Mouse (Mus musculus) heart, adult 11 months (tissue): ENCODE data around the gene Rhot2.

ENCODE experiments used
- DNase-seq: peaks from one replicate; pipeline ENCODE4 v3.0.0; 2022

Gene Rhot2

DNA sequence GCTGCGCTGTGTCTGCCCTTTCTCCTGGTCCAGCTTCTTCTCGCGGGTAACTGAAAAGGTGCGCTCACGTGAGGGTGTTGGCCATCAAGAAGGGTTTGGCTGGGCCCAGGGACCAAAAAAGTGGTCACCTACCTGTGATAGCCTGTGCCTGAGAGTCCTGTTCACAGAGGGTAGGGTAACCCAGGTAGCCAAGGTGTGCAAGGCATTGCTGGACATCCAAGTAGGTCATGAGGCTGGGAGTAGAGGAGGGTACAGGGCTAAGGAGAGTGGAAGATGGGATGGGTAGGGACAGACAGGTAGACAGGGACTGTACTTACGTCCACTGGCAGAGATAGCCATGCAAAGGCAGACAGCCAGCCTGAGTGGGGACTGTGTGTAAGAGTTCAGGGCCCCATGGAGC is 4.1 kb downstream of the Rhot2 start:
- DNase-seq = peak; percentile 90

DNA sequence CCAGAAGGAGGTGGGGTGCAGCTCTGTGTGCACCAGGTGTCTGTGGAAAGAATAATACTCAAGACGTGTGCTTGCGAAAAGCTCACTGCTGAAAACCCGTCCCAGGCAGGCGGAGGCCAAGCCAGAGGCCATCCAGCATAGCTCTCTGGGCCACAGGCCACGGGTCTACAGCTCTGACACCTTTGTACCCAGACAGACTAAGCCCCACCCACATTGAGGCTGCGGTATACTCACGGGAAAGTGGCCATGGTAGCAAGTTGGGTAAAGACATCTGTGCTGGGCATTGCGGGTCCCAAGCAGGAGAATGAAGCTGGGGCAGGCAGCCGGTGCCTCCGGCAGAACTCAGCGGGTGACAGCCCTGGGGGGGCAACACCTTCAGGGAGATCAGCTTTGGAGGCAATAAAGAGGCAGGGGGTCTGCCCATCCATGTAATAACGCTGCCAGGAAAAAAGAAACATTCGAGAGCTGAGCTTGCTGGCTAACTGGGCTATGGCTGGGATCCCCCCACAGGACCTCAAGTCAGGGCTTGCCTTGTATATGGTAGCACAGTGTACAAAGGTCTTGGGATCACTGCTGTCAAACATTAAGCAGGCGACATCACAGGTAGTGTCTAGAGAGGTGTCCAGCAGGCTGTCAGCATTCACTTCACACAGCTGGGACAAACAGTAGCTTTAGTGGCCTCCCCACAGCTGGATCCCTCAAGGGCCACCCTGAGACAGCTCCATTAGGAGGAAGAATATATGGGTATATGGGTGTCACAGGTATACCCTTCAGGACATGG is 5.0 kb downstream of the Rhot2 start:
- DNase-seq = peak; percentile 92

DNA sequence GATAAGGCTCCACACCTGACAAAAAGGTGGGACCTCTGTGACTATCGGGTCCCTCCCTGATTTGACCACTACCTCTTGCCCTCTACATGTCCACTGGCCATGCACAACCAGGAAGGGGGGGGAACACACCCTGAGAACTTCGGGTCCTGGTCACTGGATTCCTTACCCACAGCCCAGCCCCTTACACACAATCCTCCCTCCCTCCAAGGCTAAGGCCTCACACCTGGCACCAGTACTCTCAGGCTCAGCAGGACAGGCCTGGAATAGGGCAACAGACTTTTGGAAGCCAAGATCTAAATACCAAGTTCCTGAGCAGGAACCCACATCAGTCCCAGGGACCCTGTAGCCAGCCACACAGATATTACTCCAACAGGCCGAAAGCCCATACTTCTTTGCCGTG is 5.7 kb downstream of the Rhot2 start:
- DNase-seq = peak; percentile 86

DNA sequence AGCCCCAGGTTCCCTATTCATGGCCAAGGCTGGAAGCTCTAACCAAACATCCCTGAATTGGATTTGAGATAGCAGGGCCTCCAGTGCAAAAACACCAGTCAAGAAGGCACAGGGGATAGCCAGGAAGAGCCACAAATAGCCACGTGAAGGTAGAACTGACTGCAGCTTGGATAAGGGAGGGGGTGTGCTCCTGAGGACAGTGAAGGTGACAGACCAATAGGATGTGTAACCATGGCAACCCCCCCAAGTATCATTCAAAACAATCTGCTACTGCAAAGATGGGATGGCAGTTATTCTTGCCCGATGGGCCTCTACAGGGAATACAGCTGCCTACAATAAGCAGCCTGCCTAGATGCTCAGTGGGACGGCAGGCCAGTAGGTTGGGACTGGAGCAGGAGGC is 7.1 kb downstream of the Rhot2 start:
- peak; percentile 89 for DNase-seq

DNA sequence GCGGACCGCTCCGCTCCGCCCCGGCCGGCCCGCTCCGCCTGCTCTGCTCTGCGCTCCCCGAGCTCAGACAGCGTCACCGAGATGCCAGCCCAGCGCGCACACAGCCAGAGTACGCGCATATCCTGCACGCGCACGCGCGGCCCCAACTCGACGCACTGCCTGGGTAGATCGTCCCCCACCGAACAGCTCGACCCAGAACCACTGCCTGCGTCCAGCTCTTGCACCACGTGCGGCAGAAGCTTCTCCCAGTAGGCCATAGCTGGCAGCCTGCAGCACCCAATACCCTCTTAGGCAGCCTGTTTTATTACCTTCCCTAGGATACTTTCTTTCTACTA is 7.6 kb downstream of the Rhot2 start, which contains the start of gene Rhbdl1:
Gene Rhbdl1, minus strand, starts transcription at position 220 of the 335 bp plus-strand sequence.
- DNase-seq = peak; percentile 98

DNA sequence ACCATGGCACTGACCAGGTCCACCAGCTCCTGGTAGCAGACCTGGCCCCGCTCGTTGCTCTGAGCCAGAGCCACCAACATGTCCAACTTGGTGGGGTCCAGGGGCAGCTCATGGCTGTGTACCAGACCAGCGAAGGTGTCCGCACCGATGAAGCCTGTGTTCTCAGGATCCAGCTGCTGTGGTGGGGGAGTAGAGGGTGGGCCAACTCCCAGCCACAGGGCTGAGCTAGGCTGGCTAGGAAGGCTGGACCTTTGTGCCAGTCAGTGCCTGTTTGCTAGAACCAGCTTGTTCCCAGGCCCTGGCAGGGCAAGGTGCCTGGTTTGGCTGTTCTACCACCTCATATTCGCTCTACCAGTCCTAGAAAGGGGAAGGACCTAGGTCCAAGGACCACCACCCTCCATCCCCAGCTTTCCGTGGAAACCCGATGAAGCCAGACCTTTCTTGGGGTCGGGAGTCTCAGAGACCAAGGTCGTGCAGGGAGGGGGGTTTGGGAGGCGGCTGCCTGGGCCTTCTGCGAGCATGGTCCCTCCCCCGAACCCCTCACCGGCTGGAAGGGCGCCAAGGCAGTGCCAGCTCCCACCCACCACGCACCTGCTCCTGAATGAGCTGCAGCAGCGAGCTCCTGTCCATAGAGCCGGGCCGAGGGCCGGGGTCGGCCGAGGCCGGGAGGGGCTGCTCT is 8.1 kb downstream of the Rhot2 start:
- DNase-seq = peak; percentile 95

DNA sequence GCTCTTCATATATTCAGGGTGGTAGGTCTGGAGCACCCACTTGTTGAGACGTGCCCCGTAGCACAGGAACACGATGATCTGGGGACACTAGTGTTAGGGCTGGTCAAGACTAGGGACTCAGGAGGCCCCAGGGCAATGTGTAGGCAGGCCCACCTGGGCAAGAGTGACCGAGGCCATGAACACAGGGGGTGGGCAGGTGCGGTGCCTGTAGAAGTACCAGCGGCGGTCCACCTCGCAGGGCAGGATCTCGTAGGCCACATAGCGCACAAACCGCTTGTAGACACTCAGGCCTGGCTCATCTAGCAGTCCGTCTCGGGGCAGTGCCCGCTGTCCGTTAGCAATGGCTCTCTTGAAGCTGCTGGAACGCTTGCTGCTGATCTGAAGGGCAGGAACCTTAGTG is 8.8 kb downstream of the Rhot2 start:
- peak; percentile 96 for DNase-seq

DNA sequence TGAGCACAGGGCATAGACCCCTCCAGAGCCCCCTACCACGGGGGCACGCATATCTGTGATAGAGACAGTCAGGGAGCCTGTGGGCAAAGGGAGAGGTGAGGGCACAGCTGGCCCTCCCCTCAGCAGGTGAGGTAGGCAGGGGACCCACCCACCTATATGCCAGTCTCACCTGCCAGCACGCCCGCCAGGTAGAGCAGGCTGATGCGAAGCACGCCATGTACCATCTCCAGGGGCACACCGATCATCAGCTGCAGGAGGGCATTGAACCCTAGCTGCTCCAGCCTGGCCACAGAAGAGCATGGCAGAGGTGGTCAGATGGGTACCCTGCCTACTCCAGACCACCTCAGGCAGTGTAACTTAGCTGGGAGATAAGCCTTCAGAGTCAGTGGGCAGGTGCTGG is 9.3 kb downstream of the Rhot2 start:
- DNase-seq = peak; percentile 96

DNA sequence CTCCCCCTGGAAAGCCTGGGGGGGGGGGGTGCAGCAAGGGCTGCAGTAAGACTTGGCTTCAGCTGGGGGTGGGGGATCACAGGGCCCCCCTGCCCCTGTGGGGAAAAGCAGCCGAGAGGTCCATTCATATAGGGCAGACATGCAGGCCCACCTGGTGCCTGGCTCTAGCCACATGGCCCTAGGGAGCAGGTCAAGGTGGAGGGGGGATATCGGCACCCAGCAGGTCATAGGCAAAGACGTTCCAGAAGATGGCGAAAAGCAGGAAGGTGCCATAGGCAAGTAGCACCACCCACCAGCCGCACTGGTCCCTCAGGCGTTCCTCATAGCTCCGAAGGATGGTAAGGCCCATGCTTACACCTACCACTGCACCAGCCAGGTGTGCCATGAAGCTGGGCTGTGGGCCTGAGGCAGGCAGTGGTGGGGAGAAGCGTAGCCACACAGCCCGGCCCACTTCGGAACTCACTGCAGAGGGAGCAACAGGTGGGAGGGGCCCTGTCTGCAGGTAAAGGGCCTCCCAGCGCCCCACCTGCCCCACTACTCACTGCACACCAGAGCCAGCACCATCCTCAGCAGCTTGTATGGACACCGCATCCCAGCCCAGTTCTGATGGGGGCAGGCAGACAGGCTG is 9.9 kb downstream of the Rhot2 start:
- peak; percentile 97 for DNase-seq

DNA sequence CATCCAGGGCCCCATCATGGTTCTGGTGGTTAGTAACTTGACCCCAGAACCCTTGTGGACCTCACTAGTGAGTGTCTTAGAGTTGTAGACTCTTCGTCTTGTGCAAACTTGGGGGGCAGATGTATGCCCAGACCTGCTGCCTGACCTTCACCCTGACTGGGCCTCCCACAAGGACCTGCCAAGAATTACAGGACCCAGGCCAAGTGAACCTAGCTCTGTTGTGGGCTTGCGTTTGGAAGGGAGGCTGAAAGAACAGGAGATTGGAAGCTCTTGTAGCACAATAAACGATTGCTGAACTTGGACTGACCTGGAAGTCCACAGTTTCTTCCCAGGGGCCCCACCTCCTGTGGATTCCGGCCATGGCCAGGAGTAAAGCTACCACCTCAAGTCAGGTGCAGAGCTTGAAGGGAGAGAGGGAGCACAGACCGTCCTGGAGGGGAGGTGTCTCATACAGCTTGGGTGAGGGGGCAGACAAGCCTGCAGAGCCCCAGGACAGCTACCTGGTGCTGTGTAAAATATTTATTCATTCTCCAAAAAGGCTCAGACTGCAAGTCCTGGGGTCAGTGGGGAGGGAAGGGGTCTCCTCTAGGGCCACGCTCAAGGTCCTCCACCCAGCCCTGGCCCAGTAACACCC is 10.6 kb downstream of the Rhot2 start:
- peak; percentile 96 for DNase-seq

DNA sequence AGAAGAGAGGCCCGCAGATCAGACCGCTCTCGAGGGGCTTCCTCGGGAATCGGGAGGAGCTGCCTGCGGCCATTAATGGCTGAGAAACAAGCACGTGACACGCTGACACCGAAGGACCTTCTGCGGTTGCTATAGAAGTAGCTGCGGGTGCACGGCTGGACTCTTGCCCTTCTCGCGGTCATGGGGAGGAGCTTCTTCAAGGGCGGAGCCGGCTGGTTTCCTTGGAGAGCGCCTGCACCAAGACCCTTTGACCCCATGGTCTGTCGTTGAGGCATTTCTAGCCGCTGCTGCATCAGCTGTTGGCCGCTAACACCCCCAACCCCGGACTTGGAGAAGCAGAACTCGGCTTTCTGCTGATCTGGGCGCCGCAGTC is 11.4 kb downstream of the Rhot2 start, which contains the start of gene Stub1:
Gene Stub1, minus strand, starts transcription at position 114 of the 373 bp plus-strand sequence.
- DNase-seq = peak; percentile 99

DNA sequence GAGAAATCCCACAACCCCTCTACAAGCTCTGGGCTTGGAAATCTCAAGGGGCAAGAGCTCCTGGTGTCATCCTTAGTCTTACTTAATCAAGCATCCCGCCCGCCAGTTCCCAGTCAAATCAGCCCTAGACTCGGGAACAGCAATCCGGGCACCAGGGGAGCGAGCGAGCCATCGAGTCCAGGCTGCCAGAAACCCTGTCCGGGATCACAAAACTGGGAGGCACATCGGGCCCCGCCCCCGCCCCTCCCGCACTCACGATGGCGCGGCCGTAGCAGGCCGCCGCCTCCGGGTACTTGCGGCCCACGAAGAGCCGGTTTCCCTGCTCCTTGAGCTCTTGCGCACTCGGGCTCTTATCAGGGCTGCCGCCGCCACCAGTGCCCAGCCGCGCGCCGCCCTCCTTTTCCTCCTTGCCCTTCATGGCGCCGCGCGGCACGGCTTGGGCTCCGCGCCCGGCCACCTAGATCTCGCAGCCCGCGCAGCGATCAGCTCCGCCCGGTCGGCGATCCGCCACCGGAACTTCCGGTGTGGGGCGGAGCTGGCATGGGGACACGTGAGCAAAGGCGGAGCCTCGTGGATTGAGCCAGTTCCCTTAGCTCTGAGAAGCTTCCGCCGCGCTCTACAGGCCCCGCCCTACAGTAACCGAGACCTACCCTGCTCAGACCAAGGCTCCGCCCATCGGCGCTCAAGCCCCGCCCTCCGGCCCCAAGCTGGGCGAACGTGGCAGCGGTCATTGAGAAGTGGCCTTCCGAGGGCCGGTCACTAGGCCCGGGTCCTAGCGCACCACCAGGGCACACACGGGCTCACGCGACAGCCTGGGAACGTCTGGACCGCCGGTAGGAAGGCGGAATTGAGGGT is 12.0 kb downstream of the Rhot2 start:
- DNase-seq = peak; percentile 100

DNA sequence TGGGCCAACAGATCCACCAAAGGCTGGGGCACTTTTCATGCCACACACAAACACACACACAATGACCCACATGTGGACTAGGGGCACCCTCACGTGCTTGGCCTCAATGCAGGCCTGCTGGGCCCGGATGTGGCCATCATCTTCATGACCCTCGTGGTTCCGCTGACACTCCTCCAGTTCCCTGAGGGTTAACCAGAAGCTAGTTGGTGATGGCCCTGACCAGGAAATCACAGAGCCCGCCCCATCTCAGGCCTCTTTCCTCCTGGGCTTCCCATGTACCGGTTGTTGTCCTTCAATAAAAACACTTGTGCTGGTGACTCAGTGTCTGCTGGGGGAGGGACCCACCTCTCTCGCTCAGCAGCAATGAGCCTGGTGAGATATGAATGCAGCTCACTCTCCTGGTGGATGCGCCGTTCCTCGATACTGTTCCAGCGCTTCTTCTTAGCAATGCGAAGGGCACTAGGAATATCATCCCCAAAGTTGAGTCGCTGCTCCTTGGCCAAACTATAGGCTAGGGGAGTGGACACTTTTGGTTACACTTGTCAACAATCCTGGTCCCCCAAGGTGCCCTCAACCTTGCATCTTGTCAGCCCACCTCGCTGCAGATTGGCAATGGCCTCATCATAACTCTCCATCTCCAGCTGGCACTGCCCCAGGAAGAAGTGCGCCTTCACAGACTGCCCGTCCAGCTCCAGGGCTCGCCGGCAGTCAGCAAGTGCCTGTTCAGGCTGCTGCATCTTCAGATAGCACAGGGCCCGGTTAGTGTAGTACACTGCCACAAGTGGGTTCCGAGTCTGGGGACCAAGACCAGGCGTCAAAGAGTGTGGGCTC is 13.0 kb downstream of the Rhot2 start:
- peak; percentile 96 for DNase-seq

DNA sequence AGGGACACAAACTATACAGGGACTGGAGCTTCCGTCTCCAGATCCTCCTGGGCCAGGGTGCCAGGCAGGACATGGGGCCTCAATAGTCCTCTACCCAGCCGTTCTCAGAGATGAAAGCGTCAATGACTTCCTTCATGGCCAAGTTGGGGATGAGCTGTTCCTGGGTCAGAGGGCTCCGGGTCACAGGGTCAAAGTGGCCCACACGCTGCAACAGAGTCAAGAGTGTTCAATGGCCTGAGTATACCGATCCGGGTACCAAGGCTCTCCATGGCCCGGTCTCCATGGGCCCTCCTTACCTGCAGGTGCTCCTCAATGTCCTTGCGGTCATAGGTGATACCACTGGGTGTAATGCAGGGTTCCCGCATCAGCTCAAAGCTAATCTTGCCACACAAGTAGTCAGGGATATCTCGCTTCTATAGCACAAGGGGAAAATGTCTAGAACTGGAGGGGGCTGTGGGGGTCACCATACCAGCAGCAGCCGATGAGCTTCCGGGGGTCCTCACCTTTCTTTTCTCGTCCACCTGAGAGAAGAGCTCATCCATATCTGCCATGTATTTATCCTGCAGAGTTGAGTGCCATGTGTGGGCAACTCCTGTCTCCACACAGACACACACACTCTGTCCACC is 13.7 kb downstream of the Rhot2 start:
- peak; percentile 95 for DNase-seq

DNA sequence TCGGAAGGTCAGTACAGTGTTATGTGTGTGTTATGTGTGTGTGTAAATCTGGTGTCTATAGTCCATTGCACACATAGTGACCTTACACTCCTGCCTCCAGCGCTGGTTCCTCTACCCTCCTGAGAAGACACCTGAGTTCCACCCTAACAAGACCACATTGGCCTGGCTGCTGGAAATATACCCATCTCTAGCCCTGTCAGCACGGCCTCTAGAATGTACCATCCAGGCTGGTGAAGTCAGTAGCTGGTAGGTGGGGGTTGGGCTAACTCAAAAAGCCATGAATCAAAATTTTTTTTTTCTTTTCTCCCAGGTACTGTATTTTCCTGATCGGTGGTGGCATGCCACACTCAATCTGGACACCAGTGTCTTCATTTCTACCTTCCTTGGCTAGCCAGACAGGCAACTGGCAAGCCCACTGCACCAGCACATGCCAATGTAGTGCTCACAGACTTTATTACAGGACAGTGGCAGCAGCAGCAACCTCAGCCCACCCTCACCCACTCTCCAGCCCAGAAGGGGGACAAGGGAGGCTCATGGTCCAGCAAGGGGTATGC is 14.4 kb downstream of the Rhot2 start:
- peak; percentile 92 for DNase-seq

DNA sequence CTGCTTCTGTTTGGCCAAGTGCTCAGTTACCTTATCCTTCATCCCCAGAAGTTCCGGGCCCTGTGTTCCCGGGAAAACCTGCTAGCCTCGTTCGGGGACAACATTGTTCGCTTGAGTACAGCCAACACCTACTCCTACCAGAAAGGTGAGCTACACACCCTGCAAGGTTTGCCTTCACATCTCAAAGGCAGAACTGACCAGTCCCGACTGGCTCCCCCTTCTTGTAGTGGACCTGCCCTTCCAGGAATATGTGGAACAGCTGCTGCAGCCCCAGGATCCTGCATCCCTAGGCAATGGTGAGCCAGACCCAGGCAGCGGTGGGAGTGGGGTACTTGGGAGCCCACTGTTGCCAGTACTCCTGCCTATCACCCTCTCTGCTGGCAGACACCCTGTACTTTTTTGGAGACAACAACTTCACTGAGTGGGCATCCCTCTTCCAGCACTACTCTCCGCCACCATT is 15.1 kb downstream of the Rhot2 start:
- peak; percentile 94 for DNase-seq

DNA sequence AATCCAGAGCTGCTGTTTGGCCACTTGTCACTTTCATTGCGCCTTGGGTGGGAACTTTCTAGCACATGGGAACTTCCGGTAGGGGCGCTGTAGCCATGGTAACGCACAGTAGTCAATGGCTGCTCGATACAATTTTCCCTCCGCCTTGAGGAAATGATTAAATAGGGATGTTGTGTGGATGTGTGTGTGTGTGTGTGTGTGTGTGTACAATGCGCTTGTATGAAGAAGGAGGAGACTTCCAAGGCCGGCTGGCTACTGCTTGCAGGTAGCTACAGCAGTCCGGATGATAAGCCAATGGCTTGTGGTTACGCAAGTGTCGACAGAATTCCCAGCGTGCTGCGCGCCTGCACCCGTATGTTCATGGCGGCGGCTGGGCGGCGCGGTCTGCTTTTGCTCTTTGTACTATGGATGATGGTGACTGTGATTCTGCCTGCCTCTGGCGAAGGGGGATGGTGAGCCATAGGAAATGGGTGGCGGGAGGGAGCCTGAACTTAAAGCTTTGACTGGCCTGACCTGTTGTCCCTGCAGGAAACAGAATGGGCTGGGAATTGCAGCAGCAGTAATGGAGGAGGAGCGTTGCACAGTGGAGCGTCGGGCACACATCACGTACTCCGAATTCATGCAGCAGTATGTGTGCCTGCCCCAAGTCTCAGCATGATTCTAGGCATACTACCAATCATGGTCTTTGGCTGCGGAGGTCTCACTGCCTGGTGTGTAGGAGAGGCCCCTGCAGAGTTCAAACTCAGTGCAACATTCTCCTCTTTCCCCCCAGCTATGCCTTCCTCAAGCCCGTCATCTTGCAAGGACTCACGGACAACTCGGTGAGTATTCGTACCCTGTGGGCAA is 15.7 kb downstream of the Rhot2 start, which contains the start of gene Jmjd8:
Gene Jmjd8, plus strand, starts transcription at position 156 of the 846 bp plus-strand sequence.
- peak; percentile 98 for DNase-seq

DNA sequence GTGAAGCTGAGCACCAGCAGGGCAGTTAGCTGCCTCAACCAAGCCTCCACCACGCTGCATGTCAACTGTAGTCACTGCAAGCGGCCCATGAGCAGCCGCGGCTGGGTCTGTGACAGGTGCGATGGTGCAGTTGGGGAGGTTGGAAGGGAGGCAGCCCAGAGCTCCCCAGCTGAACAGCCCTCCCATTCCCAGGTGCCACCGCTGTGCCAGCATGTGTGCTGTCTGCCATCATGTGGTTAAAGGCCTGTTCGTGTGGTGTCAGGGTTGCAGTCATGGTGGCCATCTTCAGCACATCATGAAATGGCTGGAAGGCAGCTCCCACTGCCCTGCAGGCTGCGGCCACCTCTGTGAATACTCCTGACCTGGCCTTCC is 16.4 kb downstream of the Rhot2 start:
- no peak for DNase-seq

DNA sequence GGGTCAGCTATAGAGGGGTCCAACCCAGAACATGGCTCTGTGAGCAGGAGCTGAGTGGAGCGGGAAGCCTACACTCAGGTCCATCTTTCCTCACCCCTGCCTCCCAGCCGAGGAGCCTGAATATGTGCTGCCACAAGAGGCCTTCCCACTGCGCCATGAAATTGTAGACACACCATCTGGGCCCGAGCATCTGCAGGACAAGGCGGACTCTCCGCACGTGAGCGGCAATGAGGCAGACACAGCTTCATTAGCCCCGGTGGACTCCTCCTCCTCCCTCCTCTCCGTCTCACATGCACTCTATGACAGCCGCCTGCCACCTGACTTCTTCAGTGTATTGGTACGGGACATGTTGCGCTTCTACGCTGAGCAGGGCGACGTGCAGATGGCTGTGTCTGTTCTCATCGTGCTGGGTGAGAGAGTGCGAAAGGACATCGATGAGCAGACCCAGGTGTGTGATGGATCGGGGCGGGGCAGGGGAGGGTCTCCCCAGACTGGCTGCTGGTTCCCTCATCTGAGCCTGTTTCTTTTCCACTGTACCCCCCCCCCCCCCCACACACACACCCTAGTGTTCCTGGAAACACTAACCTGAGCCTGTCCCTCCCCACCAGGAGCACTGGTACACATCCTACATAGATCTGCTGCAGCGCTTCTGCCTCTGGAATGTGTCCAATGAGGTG is 17.0 kb downstream of the Rhot2 start:
- peak; percentile 95 for DNase-seq
